Mouse (Mus musculus): ENCODE measurements around the gene Zyx. TPM values are rescaled to one million over a fixed set of nuclear protein-coding genes. Genes with fewer than 3 reads are reported as not detected.

Gene Zyx
- polyA plus RNA-seq, 2 experiments, result 152 to 176 TPM

- peaks cover 12% of the 10 kb centered on the region for H3K4me1 ChIP-seq (ENCODE audit: control insufficient read depth, insufficient read depth, low read length)
- 0 out of 2 replicates have a peak overlapping the region, but pooled peaks have one; percentile 69 for H3K9ac ChIP-seq (ENCODE audit: low read depth, low read length, severe bottlenecking)
- no peak overlapping the region for H3K27ac ChIP-seq (replicated peaks; ENCODE audit: low read depth, low read length)
- no peaks in the 10 kb centered on the region for H3K9me3 ChIP-seq (ENCODE audit: control insufficient read depth, low read length)
- H3K4me3 ChIP-seq (replicated peaks; ENCODE audit: low read length), result peak overlapping the region; percentile 57
- no peak for TF ChIP-seq POLR2A (IDR thresholded peaks at IDR 0.05; ENCODE audit: borderline replicate concordance, extremely low read depth, insufficient read depth, insufficient read length)
- WGBS, result 47% methylated on average over 6 of the region's 7 CpGs
- DNase-seq (ENCODE audit: low spot score), result no peak
- no peaks in the 10 kb centered on the region for H3K36me3 ChIP-seq (ENCODE audit: control insufficient read depth, insufficient read depth, low read length)
- no peaks in the 10 kb centered on the region for H3K27me3 ChIP-seq (ENCODE audit: control insufficient read depth, insufficient read depth, low read length)
- no peak for ATAC-seq (ENCODE audit: low FRiP score, low read depth)
- H3K4me2 ChIP-seq (replicated peaks; ENCODE audit: low read depth, low read length, severe bottlenecking), result peak overlapping the region; percentile 96
These were observed 24.4 kb downstream of the Zyx start for GRCm38 (mm10) chr6:42373669-42374430.

DNA sequence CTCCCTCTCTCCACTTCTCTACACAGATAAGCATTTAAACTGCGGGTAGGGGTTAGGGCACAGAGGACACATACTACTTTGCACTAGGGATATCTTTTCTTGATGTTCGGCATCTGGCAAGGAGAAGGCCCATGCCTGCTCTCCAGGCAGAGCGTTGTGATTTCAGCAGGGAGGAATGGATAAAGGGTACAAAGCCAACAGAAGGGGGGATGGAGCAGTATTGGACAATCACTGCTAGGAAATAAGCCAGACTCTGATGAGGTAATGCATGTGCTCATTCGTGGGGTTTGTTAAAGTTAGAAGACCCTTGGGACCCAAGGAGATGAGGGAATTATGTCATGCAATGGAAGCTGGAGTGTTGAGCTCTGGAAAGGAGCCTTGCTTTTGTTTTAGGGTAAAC lies 25.3 kb downstream of the Zyx start:
- 0 out of 2 replicates have a peak, but pooled peaks have one; percentile 25 for ATAC-seq (ENCODE audit: low FRiP score, low read depth)
- no peaks in the 10 kb centered on the region for H3K27me3 ChIP-seq (ENCODE audit: control insufficient read depth, insufficient read depth, low read length)
- peak; percentile 71 for DNase-seq (ENCODE audit: low spot score)
- H3K4me2 ChIP-seq (replicated peaks; ENCODE audit: low read depth, low read length, severe bottlenecking), result no peak overlapping the region
- no peak overlapping the region for H3K4me3 ChIP-seq (replicated peaks; ENCODE audit: low read length)
- H3K9ac ChIP-seq (ENCODE audit: low read depth, low read length, severe bottlenecking), result no peak overlapping the region
- H3K36me3 ChIP-seq (ENCODE audit: control insufficient read depth, insufficient read depth, low read length), result no peaks in the 10 kb centered on the region
- H3K4me1 ChIP-seq (ENCODE audit: control insufficient read depth, insufficient read depth, low read length), result peaks cover 12% of the 10 kb centered on the region
- no peaks in the 10 kb centered on the region for H3K9me3 ChIP-seq (ENCODE audit: control insufficient read depth, low read length)
- H3K27ac ChIP-seq (replicated peaks; ENCODE audit: low read depth, low read length), result no peak overlapping the region
- 65% methylated on average over 4 of the region's 4 CpGs for WGBS
- TF ChIP-seq POLR2A (IDR thresholded peaks at IDR 0.05; ENCODE audit: borderline replicate concordance, extremely low read depth, insufficient read depth, insufficient read length), result no peak

DNA sequence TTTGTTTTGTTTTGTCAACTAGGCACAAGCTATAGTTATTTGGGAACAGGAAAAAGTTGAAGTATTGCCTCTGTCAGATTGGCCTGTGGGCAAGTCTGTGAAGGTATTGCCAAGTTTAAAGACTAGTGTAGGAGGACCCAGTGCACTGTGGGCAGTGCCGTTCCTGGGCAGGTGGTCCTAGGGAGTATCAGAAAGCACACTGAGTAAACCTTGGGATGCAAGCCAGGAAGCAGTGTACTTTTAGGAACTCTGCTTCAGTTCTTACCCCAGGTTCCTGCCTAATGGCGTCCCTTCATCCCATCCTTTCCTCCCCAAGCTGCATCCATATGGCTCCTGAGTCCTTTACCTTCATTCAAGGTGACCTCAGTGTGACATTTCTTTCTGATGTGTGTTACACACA lies 25.7 kb downstream of the Zyx start:
- Histone ChIP-seq H3K4me3 (replicated peaks; ENCODE audit: low read length) (no peak overlapping the region), H3K9me3 (ENCODE audit: control insufficient read depth, low read length) (no peaks in the 10 kb centered on the region), H3K36me3 (ENCODE audit: control insufficient read depth, insufficient read depth, low read length) (no peaks in the 10 kb centered on the region), H3K27me3 (ENCODE audit: control insufficient read depth, insufficient read depth, low read length) (no peaks in the 10 kb centered on the region), H3K4me2 (replicated peaks; ENCODE audit: low read depth, low read length, severe bottlenecking) (no peak overlapping the region), H3K4me1 (ENCODE audit: control insufficient read depth, insufficient read depth, low read length) (peaks cover 12% of the 10 kb centered on the region), H3K27ac (replicated peaks; ENCODE audit: low read depth, low read length) (no peak overlapping the region), H3K9ac (ENCODE audit: low read depth, low read length, severe bottlenecking) (no peak overlapping the region)
- 83% methylated on average over 2 of the region's 2 CpGs for whole genome bisulfite sequencing
- no peak for ATAC-seq (ENCODE audit: low FRiP score, low read depth)
- no peak for DNase-seq (ENCODE audit: low spot score)
- no peak for TF ChIP-seq POLR2A (IDR thresholded peaks at IDR 0.05; ENCODE audit: borderline replicate concordance, extremely low read depth, insufficient read depth, insufficient read length)

GRCm38 (mm10) chr6:42376016-42376415 lies 26.6 kb downstream of the Zyx start:
- H3K9ac ChIP-seq (ENCODE audit: low read depth, low read length, severe bottlenecking), result no peak overlapping the region
- TF ChIP-seq POLR2A (IDR thresholded peaks at IDR 0.05; ENCODE audit: borderline replicate concordance, extremely low read depth, insufficient read depth, insufficient read length), result no peak
- no peaks in the 10 kb centered on the region for H3K9me3 ChIP-seq (ENCODE audit: control insufficient read depth, low read length)
- H3K27me3 ChIP-seq (ENCODE audit: control insufficient read depth, insufficient read depth, low read length), result no peaks in the 10 kb centered on the region
- DNase-seq (ENCODE audit: low spot score) (no peak), ATAC-seq (ENCODE audit: low FRiP score, low read depth) (no peak)
- WGBS, result 41% methylated on average over 4 of the region's 4 CpGs
- no peak overlapping the region for H3K4me3 ChIP-seq (replicated peaks; ENCODE audit: low read length)
- no peaks in the 10 kb centered on the region for H3K36me3 ChIP-seq (ENCODE audit: control insufficient read depth, insufficient read depth, low read length)
- no peak overlapping the region for H3K27ac ChIP-seq (replicated peaks; ENCODE audit: low read depth, low read length)
- H3K4me2 ChIP-seq (replicated peaks; ENCODE audit: low read depth, low read length, severe bottlenecking), result no peak overlapping the region
- H3K4me1 ChIP-seq (ENCODE audit: control insufficient read depth, insufficient read depth, low read length), result peaks cover 16% of the 10 kb centered on the region

- Histone ChIP-seq H3K9ac (ENCODE audit: low read depth, low read length, severe bottlenecking) (no peak overlapping the region), H3K4me2 (replicated peaks; ENCODE audit: low read depth, low read length, severe bottlenecking) (no peak overlapping the region), H3K27ac (replicated peaks; ENCODE audit: low read depth, low read length) (no peak overlapping the region), H3K4me1 (ENCODE audit: control insufficient read depth, insufficient read depth, low read length) (peaks cover 20% of the 10 kb centered on the region), H3K4me3 (replicated peaks; ENCODE audit: low read length) (no peak overlapping the region), H3K36me3 (ENCODE audit: control insufficient read depth, insufficient read depth, low read length) (no peaks in the 10 kb centered on the region), H3K27me3 (ENCODE audit: control insufficient read depth, insufficient read depth, low read length) (no peaks in the 10 kb centered on the region), H3K9me3 (ENCODE audit: control insufficient read depth, low read length) (no peaks in the 10 kb centered on the region)
- no peak for DNase-seq (ENCODE audit: low spot score)
- WGBS, result 61% methylated on average over 6 of the region's 6 CpGs
- TF ChIP-seq POLR2A (IDR thresholded peaks at IDR 0.05; ENCODE audit: borderline replicate concordance, extremely low read depth, insufficient read depth, insufficient read length), result no peak
- no peak for ATAC-seq (ENCODE audit: low FRiP score, low read depth)
These were observed 27.1 kb downstream of the Zyx start for GRCm38 (mm10) chr6:42376504-42377019.
